Mouse (Mus musculus) ZHBTc4 (cell line): ENCODE measurements around the gene Phc3.

Experiments
- DNase-seq: peaks from one replicate; pipeline ENCODE4 v3.0.0-alpha.2; 2011; ENCODE audit warnings: low read depth, low spot score

The Phc3 gene

GRCm38 (mm10) chr3:30869995-30870394, 99.2 kb downstream of the Phc3 start:
- no peak for DNase-seq

GRCm38 (mm10) chr3:30868625-30869024, 100.6 kb downstream of the Phc3 start:
- DNase-seq = no peak

- DNase-seq = no peak
These were observed 101.0 kb downstream of the Phc3 start for GRCm38 (mm10) chr3:30868176-30868575.

- no peak for DNase-seq
These were observed 104.6 kb downstream of the Phc3 start for GRCm38 (mm10) chr3:30864640-30865039.

- DNase-seq = no peak
These were observed 105.3 kb downstream of the Phc3 start for GRCm38 (mm10) chr3:30863712-30864435.

- no peak for DNase-seq
These were observed 108.5 kb downstream of the Phc3 start for GRCm38 (mm10) chr3:30860705-30861104.

GRCm38 (mm10) chr3:30859599-30859998, 109.6 kb downstream of the Phc3 start:
- DNase-seq = peak; percentile 65

- peak; percentile 93 for DNase-seq
These were observed 113.4 kb downstream of the Phc3 start, which contains the start of gene Gpr160 for GRCm38 (mm10) chr3:30855604-30856458. Gpr160 (plus strand) TSS chr3:30855950.

GRCm38 (mm10) chr3:30853596-30853995, 115.6 kb downstream of the Phc3 start:
- DNase-seq = no peak

- DNase-seq = no peak
These were observed 117.8 kb downstream of the Phc3 start for GRCm38 (mm10) chr3:30851422-30851821.
